Mouse (Mus musculus) megakaryocyte, embryonic 14.5 days (primary cell): Measurements from ENCODE around the gene Mov10.

ENCODE experiments used
- FLI1 ChIP-seq: IDR thresholded peaks from 2 replicates; pipeline ENCODE4 v1.6.1; 2012; ENCODE audit warnings: low read length, inconsistent platforms, mixed read lengths
- GATA1 ChIP-seq: IDR thresholded peaks from 3 replicates; pipeline ENCODE4 v1.6.1; 2012; ENCODE audit warnings: mixed read lengths, low read length, inconsistent platforms, borderline replicate concordance

DNA sequence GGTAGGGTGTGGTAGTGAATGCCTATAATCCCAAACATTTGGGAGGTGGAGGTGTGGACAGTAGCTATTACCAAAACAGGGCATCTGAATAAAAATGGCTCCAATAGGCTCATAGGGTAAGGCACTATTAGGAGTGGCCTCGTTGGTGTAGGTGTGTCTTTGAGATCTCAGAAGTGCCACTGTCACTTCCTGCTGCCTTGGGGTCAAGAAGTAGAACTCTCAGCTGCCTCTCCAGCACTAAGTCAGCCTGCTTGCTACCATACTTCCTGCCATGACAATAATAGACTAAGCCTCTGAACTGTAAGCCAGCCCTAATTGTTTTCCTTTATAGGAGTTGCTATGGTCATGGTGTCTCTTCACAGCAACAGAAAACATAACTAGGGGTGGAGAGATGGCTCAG, 37.7 kb upstream of the Mov10 start:
- no peak for TF ChIP-seq GATA1
- TF ChIP-seq FLI1, result no peak
